Mouse (Mus musculus) heart, embryonic 15.5 days (tissue): Measurements from ENCODE around the gene Erg28. TPM values are rescaled to one million over a fixed set of nuclear protein-coding genes. Genes with fewer than 3 reads are reported as not detected.

Experiments
- ATAC-seq: fragments of 200-750 bp; cut with Nextera tagmentation; replicated peaks from 2 replicates; pipeline ENCODE4 v1.8.0; 2017; ENCODE audit warnings: low read depth, moderate TSS enrichment; ENCODE audit not compliant: insufficient number of reproducible peaks, insufficient read depth, low FRiP score
- H3K27ac ChIP-seq: fragments of 300-500 bp; sonication (generic); 2 replicates; pipeline ENCODE4 v1.5.1; 2015; ENCODE audit warnings: mild to moderate bottlenecking, inconsistent platforms
- H3K27me3 ChIP-seq: fragments of 300-500 bp; sonication (generic); 2 replicates; pipeline ENCODE4 v1.6.1; 2015; ENCODE audit warnings: inconsistent platforms
- H3K36me3 ChIP-seq: fragments of 300-500 bp; sonication (generic); 2 replicates; pipeline ENCODE4 v1.6.1; 2015; ENCODE audit warnings: mild to moderate bottlenecking, inconsistent platforms
- H3K4me1 ChIP-seq: fragments of 300-500 bp; sonication (generic); replicated peaks from 2 replicates; pipeline ENCODE4 v1.6.1; 2015; ENCODE audit warnings: inconsistent platforms
- H3K4me2 ChIP-seq: fragments of 300-500 bp; sonication (generic); 2 replicates; pipeline ENCODE4 v1.6.1; 2015; ENCODE audit warnings: inconsistent platforms, mild to moderate bottlenecking, moderate library complexity
- H3K4me3 ChIP-seq: fragments of 300-500 bp; sonication (generic); 2 replicates; pipeline ENCODE4 v1.5.1; 2015; ENCODE audit warnings: mild to moderate bottlenecking, inconsistent platforms
- H3K9ac ChIP-seq: fragments of 300-500 bp; sonication (generic); 2 replicates; pipeline ENCODE4 v1.6.1; 2015; ENCODE audit warnings: mild to moderate bottlenecking, inconsistent platforms
- H3K9me3 ChIP-seq: fragments of 300-500 bp; sonication (generic); replicated peaks from 2 replicates; pipeline ENCODE4 v1.6.1; 2016; ENCODE audit warnings: inconsistent platforms
- WGBS: fragments of 180-500 bp; shearing (Covaris S2); methylation state at CpG from one replicate; pipeline ENCODE4 v1.1.7; 2015; ENCODE audit warnings: mixed read lengths; 5-methylcytosine and 5-hydroxymethylcytosine counted together
- polyA plus RNA-seq: library from polyadenylated mRNA; unstranded; fragments of >200 nt; fragmentation: Nextera tagmentation; extraction: Ambion mirVana; gene quantifications from 2 replicates; pipeline ENCODE4 v1.2.1, GENCODE M21; 2015

Erg28 gene
- polyA plus RNA-seq, 1 experiment from 2014 or later, result 55.4 TPM

GRCm38 (mm10) chr12:85778962-85779361 is 45.4 kb downstream of the Erg28 start:
- WGBS, result 61% methylated on average over 3 of the region's 3 CpGs
- no peak for ATAC-seq
- no peak overlapping the region for H3K4me3 ChIP-seq
- H3K36me3 ChIP-seq, result no peaks in the 10 kb centered on the region
- H3K9me3 ChIP-seq, result no peaks in the 10 kb centered on the region
- H3K27me3 ChIP-seq, result no peaks in the 10 kb centered on the region
- no peaks in the 10 kb centered on the region for H3K4me1 ChIP-seq
- H3K4me2 ChIP-seq, result no peak overlapping the region
- no peak overlapping the region for H3K9ac ChIP-seq
- H3K27ac ChIP-seq, result no peak overlapping the region

- Histone ChIP-seq H3K9me3 (no peaks in the 10 kb centered on the region), H3K4me2 (no peak overlapping the region), H3K27ac (no peak overlapping the region), H3K36me3 (no peaks in the 10 kb centered on the region), H3K9ac (no peak overlapping the region), H3K4me3 (no peak overlapping the region), H3K4me1 (peaks cover 8% of the 10 kb centered on the region), H3K27me3 (no peaks in the 10 kb centered on the region)
- WGBS, result 42% methylated on average over 3 of the region's 3 CpGs
- ATAC-seq, result no peak
Measured at GRCm38 (mm10) chr12:85771356-85771755, 53.0 kb downstream of the Erg28 start.

GRCm38 (mm10) chr12:85767750-85768149 is 56.6 kb downstream of the Erg28 start:
- peaks cover 28% of the 10 kb centered on the region for H3K4me1 ChIP-seq
- H3K36me3 ChIP-seq, result no peaks in the 10 kb centered on the region
- no peak for ATAC-seq
- no peaks in the 10 kb centered on the region for H3K9me3 ChIP-seq
- WGBS, result 48% methylated on average over 4 of the region's 4 CpGs
- H3K4me2 ChIP-seq, result no peak overlapping the region
- H3K27ac ChIP-seq, result no peak overlapping the region
- no peaks in the 10 kb centered on the region for H3K27me3 ChIP-seq
- no peak overlapping the region for H3K4me3 ChIP-seq
- H3K9ac ChIP-seq, result no peak overlapping the region

GRCm38 (mm10) chr12:85766287-85766686 is 58.1 kb downstream of the Erg28 start:
- Histone ChIP-seq H3K27ac (peak overlapping the region; percentile 10; the same call in 1 of the 2 replicates), H3K27me3 (no peaks in the 10 kb centered on the region), H3K4me2 (no peak overlapping the region), H3K9ac (no peak overlapping the region), H3K4me1 (peaks cover 36% of the 10 kb centered on the region), H3K4me3 (no peak overlapping the region), H3K36me3 (no peaks in the 10 kb centered on the region), H3K9me3 (no peaks in the 10 kb centered on the region)
- 72% methylated on average over 3 of the region's 3 CpGs for WGBS
- ATAC-seq, result 0 out of 2 replicates have a peak, but pooled peaks have one; percentile 21

Other genes with a start within 250 kb of the Erg28 start
- gene Jdp2, start 225.5 kb downstream of the Erg28 start, polyA plus RNA-seq, result 0.37 and 0.96 TPM in 2 replicates
- gene Batf, start 137.9 kb downstream of the Erg28 start, polyA plus RNA-seq, result 4.0 and 5.5 TPM in 2 replicates
- 8.3 and 8.7 TPM in 2 replicates for gene Flvcr2, start 78.0 kb downstream of the Erg28 start, polyA plus RNA-seq
- 11.2 and 16.6 TPM in 2 replicates for gene Ttll5, start 109 bp upstream of the Erg28 start, polyA plus RNA-seq